Mouse (Mus musculus): Measurements from ENCODE around the gene Atg14.
A peak's percentile ranks its signal among the peaks of the same experiment; 100 is the strongest.
"Not testable (repeated sequence)": the region's sequence is repeated elsewhere in the genome, so short reads cannot be mapped to it uniquely, and the experiment has no call there.

Gene Atg14

GRCm38 (mm10) chr14:47544286-47544685 lies 26.2 kb downstream of the Atg14 start:
- ATAC-seq (ENCODE audit: low TSS enrichment), result no peak

GRCm38 (mm10) chr14:47542283-47542682 lies 28.2 kb downstream of the Atg14 start:
- ATAC-seq (ENCODE audit: low TSS enrichment), result no peak

- no peak; the same call in 1 of the 2 replicates for ATAC-seq (ENCODE audit: low TSS enrichment)
Observed at GRCm38 (mm10) chr14:47541325-47541948, 29.0 kb downstream of the Atg14 start.

GRCm38 (mm10) chr14:47535096-47535495 lies 35.4 kb downstream of the Atg14 start:
- ATAC-seq (ENCODE audit: low TSS enrichment), result no peak

GRCm38 (mm10) chr14:47534176-47534525 lies 36.3 kb downstream of the Atg14 start:
- ATAC-seq (ENCODE audit: low TSS enrichment), result no peak

GRCm38 (mm10) chr14:47533365-47534175 lies 36.9 kb downstream of the Atg14 start:
- peak; percentile 32 for ATAC-seq (ENCODE audit: low TSS enrichment)

- no peak for ATAC-seq (ENCODE audit: low TSS enrichment)
Observed at GRCm38 (mm10) chr14:47532496-47532895, 38.0 kb downstream of the Atg14 start.

GRCm38 (mm10) chr14:47529592-47529991 lies 40.9 kb downstream of the Atg14 start:
- ATAC-seq (ENCODE audit: low TSS enrichment), result not testable (repeated sequence)

- ATAC-seq (ENCODE audit: low TSS enrichment), result peak; percentile 38
Observed at GRCm38 (mm10) chr14:47529019-47529418, 41.4 kb downstream of the Atg14 start.

- ATAC-seq (ENCODE audit: low TSS enrichment), result no peak
Observed at GRCm38 (mm10) chr14:47528293-47528692, 42.2 kb downstream of the Atg14 start.

GRCm38 (mm10) chr14:47527833-47528232 lies 42.6 kb downstream of the Atg14 start:
- ATAC-seq (ENCODE audit: low TSS enrichment), result no peak

- ATAC-seq (ENCODE audit: low TSS enrichment), result peak; percentile 50
Observed at GRCm38 (mm10) chr14:47525861-47526260, 44.6 kb downstream of the Atg14 start.

- ATAC-seq (ENCODE audit: low TSS enrichment), result peak; percentile 3; the same call in 1 of the 2 replicates
Observed at GRCm38 (mm10) chr14:47525374-47525773, 45.1 kb downstream of the Atg14 start.

GRCm38 (mm10) chr14:47522301-47522700 lies 48.1 kb downstream of the Atg14 start:
- no peak for ATAC-seq (ENCODE audit: low TSS enrichment)

- ATAC-seq (ENCODE audit: low TSS enrichment), result no peak
Observed at GRCm38 (mm10) chr14:47521609-47522008, 48.8 kb downstream of the Atg14 start.

- no peak for ATAC-seq (ENCODE audit: low TSS enrichment)
Observed at GRCm38 (mm10) chr14:47520751-47521449, 49.5 kb downstream of the Atg14 start.

- no peak for ATAC-seq (ENCODE audit: low TSS enrichment)
Observed at GRCm38 (mm10) chr14:47518619-47519018, 51.8 kb downstream of the Atg14 start.

- peak; percentile 35; the same call in 1 of the 2 replicates for ATAC-seq (ENCODE audit: low TSS enrichment)
Observed at GRCm38 (mm10) chr14:47516755-47517154, 53.7 kb downstream of the Atg14 start.

GRCm38 (mm10) chr14:47515636-47516035 lies 54.8 kb downstream of the Atg14 start:
- ATAC-seq (ENCODE audit: low TSS enrichment), result no peak

- ATAC-seq (ENCODE audit: low TSS enrichment), result no peak
Observed at GRCm38 (mm10) chr14:47514816-47515453, 55.5 kb downstream of the Atg14 start.

GRCm38 (mm10) chr14:47513606-47514005 lies 56.8 kb downstream of the Atg14 start:
- peak; percentile 76 for ATAC-seq (ENCODE audit: low TSS enrichment)

GRCm38 (mm10) chr14:47510244-47510643 lies 60.2 kb downstream of the Atg14 start:
- ATAC-seq (ENCODE audit: low TSS enrichment), result no peak

Data from frontal cortex, adult (tissue).